Mouse (Mus musculus) testis, adult 2 months (tissue): ENCODE data around the gene Gm43302.

Experiments
- CTCF ChIP-seq: fragments of 200-500 bp; IDR thresholded peaks from 2 replicates; pipeline ENCODE4 v1.5.1; 2012; ENCODE audit warnings: low read depth, mild to moderate bottlenecking, inconsistent platforms, low read length, moderate library complexity; ENCODE audit not compliant: control insufficient read depth, insufficient read depth, insufficient replicate concordance
- POLR2A ChIP-seq: fragments of 200-500 bp; IDR thresholded peaks from 2 replicates; pipeline ENCODE4 v1.6.1; 2012; ENCODE audit warnings: low read depth, mild to moderate bottlenecking, inconsistent platforms, low read length, moderate library complexity; ENCODE audit not compliant: control insufficient read depth

DNA sequence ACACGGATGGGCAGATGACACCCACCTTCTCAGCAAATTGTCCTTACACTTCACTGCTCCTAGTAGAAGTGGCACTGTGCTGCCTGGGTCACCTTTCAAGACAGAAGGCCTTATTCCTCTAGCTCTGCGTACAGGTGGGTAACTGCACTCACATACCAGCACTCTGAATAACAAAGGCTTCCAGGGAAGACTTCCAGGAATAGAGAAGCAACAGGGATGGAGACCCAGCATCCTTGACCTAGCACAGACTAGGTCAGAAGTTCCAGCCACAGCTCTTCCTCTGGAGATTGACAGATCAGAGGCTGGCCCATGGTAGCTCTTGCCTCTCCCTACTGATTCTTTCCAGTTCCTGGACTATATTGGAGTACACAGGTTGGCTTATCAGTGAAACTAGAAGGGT, 47.8 kb upstream of the Gm43302 start:
- TF ChIP-seq CTCF = no peak
- no peak for TF ChIP-seq POLR2A
